In the genomic region with DNA sequence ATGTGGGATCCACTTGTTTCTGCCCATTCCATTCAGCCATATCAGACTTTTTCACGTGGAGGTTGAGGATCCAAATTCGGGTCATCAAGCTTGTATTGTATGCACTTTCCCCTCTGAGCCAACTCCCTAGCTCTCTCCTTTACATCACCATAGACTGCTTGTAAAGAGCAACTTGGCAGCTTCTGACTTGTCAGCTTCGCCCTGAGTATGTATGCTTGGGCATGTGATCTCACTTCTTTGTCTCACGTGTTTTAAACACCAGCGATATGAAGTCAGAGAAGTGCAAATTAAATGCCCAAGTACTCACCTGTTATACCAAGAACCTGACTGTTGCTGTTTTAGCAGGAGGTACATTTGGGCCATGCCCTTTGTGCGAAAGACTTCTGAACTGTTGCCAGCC, we compare ENCODE assay signal across 13 mouse cellular contexts.
"Had no signal": no experiment of that assay in that cellular context is flagged by ENCODE, and none has a peak within 500 bp of the region (broad histone marks: within the 10 kb centered on the region; RNA-seq: fewer than 3 reads in every experiment).

No protein-coding gene starts in this region.

- H3K27me3 ChIP-seq: liver, embryonic 15.5 days; midbrain, embryonic 15.5 days; neural tube, embryonic 12.5 days had no signal

- H3K4me2 ChIP-seq: liver, embryonic 11.5 days; liver, embryonic 15.5 days; midbrain, embryonic 15.5 days; neural tube, embryonic 12.5 days had no signal

- H3K4me3 ChIP-seq: limb, embryonic 10.5 days; liver, embryonic 15.5 days; midbrain, embryonic 15.5 days; neural tube, embryonic 12.5 days had no signal

- H3K9me3 ChIP-seq: limb, embryonic 10.5 days; liver, embryonic 15.5 days; midbrain, embryonic 15.5 days; neural tube, embryonic 12.5 days had no signal

- H3K36me3 ChIP-seq: liver, embryonic 15.5 days; midbrain, embryonic 15.5 days had no signal

- DNase-seq: kidney, adult 9 months; kidney, postnatal 10 days; kidney, postnatal 4 days; lung, adult 2 months; lung, postnatal 36 days; thymus, postnatal 4 days had no signal

- ATAC-seq: lung, postnatal 0 days; midbrain, embryonic 15.5 days had no signal

- H3K27ac ChIP-seq: limb, embryonic 10.5 days; liver, embryonic 15.5 days; midbrain, embryonic 15.5 days; neural tube, embryonic 12.5 days; stomach, postnatal 0 days had no signal

- H3K4me1 ChIP-seq: liver, embryonic 15.5 days; neural tube, embryonic 12.5 days had no signal

- H3K9ac ChIP-seq: liver, embryonic 15.5 days; midbrain, embryonic 15.5 days; neural tube, embryonic 12.5 days had no signal
